Mouse (Mus musculus) MEL (cell line): ENCODE measurements around the gene C1qtnf3.

Experiments used
- CTCF ChIP-seq, 3 experiments: IDR thresholded peaks in 2 of 3; conservative IDR thresholded peaks in 1 of 3; 2 replicates each; pipeline ENCODE4 v1.5.1; 2011 to 2012; ENCODE audit warnings: low read length in 3 of 3, low read depth in 2 of 3, mild to moderate bottlenecking in 2 of 3, improper control_type of control experiment in 1 of 3, inconsistent platforms in 1 of 3, mixed read lengths in 1 of 3, moderate library complexity in 1 of 3; ENCODE audit not compliant: control insufficient read depth in 1 of 3, insufficient read depth in 1 of 3, poor library complexity in 1 of 3, severe bottlenecking in 1 of 3
- JUND ChIP-seq: IDR thresholded peaks from 2 replicates; pipeline ENCODE4 v1.6.1; 2011; ENCODE audit warnings: low read depth, mild to moderate bottlenecking, improper control_type of control experiment, low read length
- POLR2AphosphoS2 ChIP-seq: IDR thresholded peaks from 2 replicates; pipeline ENCODE4 v1.6.1; 2011; ENCODE audit warnings: low read length, improper control_type of control experiment
- POLR2AphosphoS5 ChIP-seq: IDR thresholded peaks from 2 replicates; pipeline ENCODE4 v1.6.1; 2012; ENCODE audit warnings: low read depth, borderline replicate concordance, mild to moderate bottlenecking, inconsistent platforms, low read length, moderate library complexity, mixed read lengths

- TF ChIP-seq CTCF (IDR thresholded peaks at IDR 0.05 in 2 of 3, conservative IDR thresholded peaks at IDR 0.05 in 1 of 3; ENCODE audit: control insufficient read depth in 1 of 3, insufficient read depth in 1 of 3, low read depth in 2 of 3, low read length in 3 of 3, poor library complexity in 1 of 3, severe bottlenecking in 1 of 3): no peak
- TF ChIP-seq JUND: no peak
- TF ChIP-seq POLR2AphosphoS5: no peak
- TF ChIP-seq POLR2AphosphoS2: no peak
These were observed 2.4 kb downstream of the C1qtnf3 start for GRCm38 (mm10) chr15:10954381-10955016.
